Mouse (Mus musculus) embryonic facial prominence, embryonic 15.5 days (tissue): ENCODE measurements around the gene Tbr1. TPM values are rescaled to one million over a fixed set of nuclear protein-coding genes. Genes with fewer than 3 reads are reported as not detected.
A peak's percentile ranks its signal among the peaks of the same experiment; 100 is the strongest.

Experiments
- ATAC-seq: fragments of 200-750 bp; cut with Nextera tagmentation; 2 replicates; pipeline ENCODE4 v1.8.0; 2017; ENCODE audit warnings: low read depth, moderate TSS enrichment; ENCODE audit not compliant: insufficient number of reproducible peaks, low FRiP score, low TSS enrichment
- H3K27ac ChIP-seq: fragments of 300-500 bp; sonication (generic); replicated peaks from 2 replicates; pipeline ENCODE4 v1.5.1; 2015; ENCODE audit warnings: mild to moderate bottlenecking, inconsistent platforms
- H3K27me3 ChIP-seq: fragments of 300-500 bp; sonication (generic); 2 replicates; pipeline ENCODE4 v1.6.1; 2015; ENCODE audit warnings: inconsistent platforms
- H3K36me3 ChIP-seq: fragments of 300-500 bp; sonication (generic); 2 replicates; pipeline ENCODE4 v1.6.1; 2015; ENCODE audit warnings: mild to moderate bottlenecking, inconsistent platforms
- H3K4me1 ChIP-seq: fragments of 300-500 bp; sonication (generic); 2 replicates; pipeline ENCODE4 v1.6.1; 2015; ENCODE audit warnings: inconsistent platforms
- H3K4me2 ChIP-seq: fragments of 300-500 bp; sonication (generic); replicated peaks from 2 replicates; pipeline ENCODE4 v1.6.1; 2015; ENCODE audit warnings: mild to moderate bottlenecking, inconsistent platforms
- H3K4me3 ChIP-seq: fragments of 300-500 bp; sonication (generic); replicated peaks from 2 replicates; pipeline ENCODE4 v1.5.1; 2015; ENCODE audit warnings: mild to moderate bottlenecking, inconsistent platforms
- H3K9ac ChIP-seq: fragments of 300-500 bp; sonication (generic); 2 replicates; pipeline ENCODE4 v1.6.1; 2015; ENCODE audit warnings: inconsistent platforms
- H3K9me3 ChIP-seq: fragments of 300-500 bp; sonication (generic); replicated peaks from 2 replicates; pipeline ENCODE4 v1.6.1; 2016; ENCODE audit warnings: inconsistent platforms
- WGBS: fragments of 180-500 bp; shearing (Covaris S2); methylation state at CpG from one replicate; pipeline ENCODE4 v1.1.7; 2015; 5-methylcytosine and 5-hydroxymethylcytosine counted together
- polyA plus RNA-seq: library from polyadenylated mRNA; unstranded; fragments of >200 nt; fragmentation: Nextera tagmentation; extraction: Ambion mirVana; gene quantifications from 2 replicates; pipeline ENCODE4 v1.2.1, GENCODE M21; 2015

Tbr1 gene
- polyA plus RNA-seq, 1 experiment from 2014 or later: 0.52 TPM

DNA sequence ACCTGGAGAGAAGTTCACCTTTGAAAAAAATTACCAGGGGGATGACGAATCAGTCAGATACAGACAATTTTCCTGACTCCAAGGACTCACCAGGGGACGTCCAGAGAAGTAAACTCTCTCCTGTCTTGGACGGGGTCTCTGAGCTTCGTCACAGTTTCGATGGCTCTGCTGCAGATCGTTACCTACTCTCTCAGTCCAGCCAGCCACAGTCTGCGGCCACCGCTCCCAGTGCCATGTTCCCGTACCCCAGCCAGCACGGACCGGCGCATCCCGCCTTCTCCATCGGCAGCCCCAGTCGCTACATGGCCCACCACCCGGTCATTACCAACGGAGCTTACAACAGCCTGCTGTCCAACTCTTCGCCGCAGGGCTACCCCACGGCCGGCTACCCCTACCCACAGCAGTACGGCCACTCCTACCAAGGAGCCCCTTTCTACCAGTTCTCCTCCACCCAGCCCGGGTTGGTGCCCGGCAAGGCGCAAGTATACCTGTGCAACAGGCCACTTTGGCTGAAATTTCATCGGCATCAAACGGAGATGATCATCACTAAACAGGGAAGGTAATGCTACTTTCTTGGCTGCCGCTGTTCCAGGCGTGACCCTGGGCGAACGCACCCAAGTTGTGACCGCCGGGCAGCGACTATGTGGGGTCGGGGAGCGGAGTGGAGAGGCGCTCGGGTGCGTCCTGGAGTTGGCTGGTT lies 2.3 kb downstream of the Tbr1 start:
- H3K9ac ChIP-seq: no peak overlapping the region
- ATAC-seq: peak; percentile 37; the same call in 1 of the 2 replicates
- peaks cover 72% of the 10 kb centered on the region for H3K27me3 ChIP-seq
- H3K4me3 ChIP-seq: peak overlapping the region; percentile 12; the same call in 1 of the 2 replicates
- H3K27ac ChIP-seq: no peak overlapping the region
- H3K4me2 ChIP-seq: peak overlapping the region; percentile 25
- no peaks in the 10 kb centered on the region for H3K36me3 ChIP-seq
- H3K9me3 ChIP-seq: no peaks in the 10 kb centered on the region
- under 1% methylated on average over 39 of the region's 39 CpGs for WGBS
- peaks cover 35% of the 10 kb centered on the region for H3K4me1 ChIP-seq

DNA sequence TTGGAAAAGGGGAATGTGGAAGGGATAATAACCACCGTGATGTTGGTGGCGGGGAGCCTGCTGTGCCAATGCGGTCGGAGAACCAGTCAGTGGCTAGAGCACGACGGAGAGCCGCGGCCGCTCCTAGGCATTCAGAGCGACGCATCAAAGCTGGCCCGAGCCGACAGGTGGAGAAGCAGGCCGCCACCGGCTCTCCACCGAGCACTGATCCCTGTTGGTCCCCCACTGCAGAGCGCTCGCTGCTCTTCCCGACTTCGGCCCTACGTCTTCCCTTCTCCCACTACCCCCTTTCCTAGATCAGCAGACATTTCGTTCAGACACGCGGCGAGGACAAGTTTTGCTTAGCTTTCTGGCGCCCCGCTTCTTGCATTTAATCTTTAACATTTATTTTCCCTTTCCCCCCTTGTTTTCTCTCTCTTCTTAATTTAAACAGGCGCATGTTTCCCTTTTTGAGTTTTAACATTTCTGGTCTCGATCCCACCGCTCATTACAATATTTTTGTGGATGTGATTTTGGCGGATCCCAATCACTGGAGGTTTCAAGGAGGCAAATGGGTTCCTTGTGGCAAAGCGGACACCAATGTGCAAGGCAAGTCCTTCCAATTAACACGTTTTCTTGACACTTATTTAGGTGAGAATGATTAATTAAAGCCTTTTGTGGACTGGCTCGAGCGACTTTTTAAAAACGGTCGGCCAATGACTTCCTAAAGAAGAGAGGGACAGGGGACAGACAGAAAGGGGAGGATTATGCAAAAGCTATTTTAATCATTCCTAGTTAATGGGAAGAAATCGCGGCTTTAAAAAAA lies 3.0 kb downstream of the Tbr1 start:
- no peaks in the 10 kb centered on the region for H3K9me3 ChIP-seq
- peaks cover 80% of the 10 kb centered on the region for H3K27me3 ChIP-seq
- H3K9ac ChIP-seq: no peak overlapping the region
- WGBS: 2% methylated on average over 39 of the region's 39 CpGs
- peaks cover 35% of the 10 kb centered on the region for H3K4me1 ChIP-seq
- no peak for ATAC-seq
- no peak overlapping the region for H3K27ac ChIP-seq
- H3K4me2 ChIP-seq: peak overlapping the region; percentile 25
- no peaks in the 10 kb centered on the region for H3K36me3 ChIP-seq
- peak overlapping the region; percentile 12 for H3K4me3 ChIP-seq

DNA sequence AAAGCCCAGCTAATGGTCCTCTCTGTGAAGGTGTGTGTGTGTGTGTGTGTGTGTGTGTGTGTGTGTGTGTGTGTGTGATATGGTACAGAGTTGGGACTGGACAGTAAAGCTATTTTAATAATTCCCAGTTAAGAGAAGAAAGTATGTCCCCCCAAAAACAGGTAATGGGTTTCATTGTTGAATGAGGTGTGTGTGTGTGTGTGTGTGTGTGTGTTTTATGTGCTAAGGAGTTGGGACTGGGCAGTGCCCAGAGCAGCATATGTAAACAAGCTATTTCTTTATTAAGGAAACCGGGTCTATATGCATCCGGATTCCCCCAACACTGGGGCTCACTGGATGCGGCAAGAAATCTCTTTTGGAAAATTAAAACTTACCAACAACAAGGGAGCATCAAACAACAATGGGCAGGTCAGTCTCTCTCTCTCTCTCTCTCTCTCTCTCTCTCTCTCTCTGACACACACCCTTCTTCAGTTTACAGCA lies 3.7 kb downstream of the Tbr1 start:
- H3K4me1 ChIP-seq: peaks cover 36% of the 10 kb centered on the region
- H3K4me2 ChIP-seq: no peak overlapping the region
- no peak overlapping the region for H3K9ac ChIP-seq
- no peak overlapping the region for H3K4me3 ChIP-seq
- no peak for ATAC-seq
- no peaks in the 10 kb centered on the region for H3K36me3 ChIP-seq
- H3K27me3 ChIP-seq: peaks cover 86% of the 10 kb centered on the region
- H3K9me3 ChIP-seq: no peaks in the 10 kb centered on the region
- no peak overlapping the region for H3K27ac ChIP-seq
- 3% methylated on average over 3 of the region's 3 CpGs for WGBS

DNA sequence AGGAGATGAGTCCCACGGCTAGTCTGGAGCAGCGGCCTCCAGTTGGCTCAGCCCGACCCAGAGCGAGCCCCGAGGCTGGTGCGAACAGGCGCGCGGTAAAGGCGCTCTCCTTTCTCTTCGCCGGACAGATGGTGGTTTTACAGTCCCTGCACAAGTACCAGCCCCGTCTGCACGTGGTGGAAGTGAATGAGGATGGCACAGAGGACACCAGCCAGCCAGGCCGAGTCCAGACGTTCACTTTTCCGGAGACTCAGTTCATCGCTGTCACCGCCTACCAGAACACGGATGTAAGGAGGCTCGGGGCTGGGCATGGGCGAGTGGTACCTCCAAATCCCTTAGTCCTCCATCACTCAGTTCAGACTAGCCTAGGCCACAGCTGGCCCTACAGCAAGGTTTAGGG lies 4.4 kb downstream of the Tbr1 start:
- Histone ChIP-seq H3K27me3 (peaks cover 91% of the 10 kb centered on the region), H3K36me3 (no peaks in the 10 kb centered on the region), H3K4me1 (peaks cover 43% of the 10 kb centered on the region), H3K27ac (no peak overlapping the region), H3K9ac (no peak overlapping the region), H3K4me3 (peak overlapping the region; percentile 17), H3K9me3 (no peaks in the 10 kb centered on the region), H3K4me2 (peak overlapping the region; percentile 15; the same call in 1 of the 2 replicates)
- no peak for ATAC-seq
- under 1% methylated on average over 22 of the region's 22 CpGs for WGBS

DNA sequence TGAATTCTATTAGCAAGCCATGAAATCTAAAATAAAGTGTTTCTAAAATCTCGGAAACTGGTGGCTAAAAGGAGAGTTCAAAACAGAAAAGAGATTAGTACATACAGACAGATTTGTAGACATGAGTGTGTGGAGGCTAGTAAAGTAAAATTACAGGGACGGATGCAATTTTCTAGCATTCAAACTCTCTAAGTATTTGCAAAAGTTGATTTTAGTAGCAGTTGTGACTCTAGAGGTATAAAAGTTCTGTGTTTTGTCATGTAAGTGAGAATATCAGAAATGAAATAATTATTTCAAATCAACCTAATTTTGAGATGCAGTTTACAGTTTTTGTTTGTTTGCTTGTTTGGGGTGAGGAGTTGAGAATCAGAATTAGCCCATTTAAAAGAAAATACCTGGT lies 5.1 kb downstream of the Tbr1 start:
- no peak for ATAC-seq
- 16% methylated on average over 2 of the region's 2 CpGs for WGBS
- no peak overlapping the region for H3K9ac ChIP-seq
- H3K27me3 ChIP-seq: peaks cover 90% of the 10 kb centered on the region
- no peak overlapping the region for H3K4me2 ChIP-seq
- no peak overlapping the region for H3K27ac ChIP-seq
- H3K4me3 ChIP-seq: no peak overlapping the region
- H3K36me3 ChIP-seq: no peaks in the 10 kb centered on the region
- peaks cover 42% of the 10 kb centered on the region for H3K4me1 ChIP-seq
- no peaks in the 10 kb centered on the region for H3K9me3 ChIP-seq

DNA sequence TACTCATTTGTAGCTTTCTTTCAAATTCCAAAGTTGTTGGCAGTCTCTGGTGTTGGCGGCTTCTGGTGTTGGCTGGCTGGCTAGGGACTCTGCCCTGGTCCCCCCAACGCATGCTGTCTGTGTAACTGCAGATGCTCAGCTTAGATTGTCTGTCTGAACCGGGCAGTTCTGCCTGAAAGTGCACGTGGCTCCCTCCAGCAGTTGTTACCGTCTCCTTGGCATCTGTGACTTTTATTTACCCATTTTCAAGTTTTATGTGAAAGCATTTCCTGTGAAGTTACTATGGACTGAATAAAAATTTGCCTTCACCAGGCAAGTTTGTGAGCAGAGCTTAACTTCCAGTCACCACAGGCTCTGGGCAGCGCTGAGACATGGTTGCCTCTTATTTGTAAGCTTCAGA lies 6.0 kb downstream of the Tbr1 start:
- Histone ChIP-seq H3K9me3 (no peaks in the 10 kb centered on the region), H3K4me1 (peaks cover 32% of the 10 kb centered on the region), H3K36me3 (no peaks in the 10 kb centered on the region), H3K4me2 (no peak overlapping the region), H3K9ac (no peak overlapping the region), H3K4me3 (no peak overlapping the region), H3K27ac (no peak overlapping the region), H3K27me3 (peaks cover 88% of the 10 kb centered on the region)
- ATAC-seq: no peak
- WGBS: 3% methylated on average over 6 of the region's 6 CpGs

DNA sequence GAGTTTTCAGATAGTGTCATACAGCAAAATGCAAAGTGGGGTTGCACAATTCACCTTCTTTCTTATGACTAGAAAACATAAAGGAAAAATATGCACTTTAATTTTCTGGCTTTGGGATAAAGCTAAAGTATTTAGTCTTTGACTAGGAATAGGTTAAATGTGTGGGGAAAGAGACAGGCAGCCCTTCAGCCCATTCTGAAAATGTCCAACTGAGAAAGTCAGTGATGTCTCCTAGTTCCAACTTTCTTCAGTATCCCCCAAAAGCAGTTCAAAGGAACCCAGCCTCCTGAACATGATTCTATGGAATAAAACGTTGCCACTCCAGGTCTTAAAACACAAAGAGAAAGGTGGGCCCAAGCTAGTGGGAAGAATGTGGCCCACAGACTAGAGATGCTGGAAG lies 6.7 kb downstream of the Tbr1 start:
- Histone ChIP-seq H3K27me3 (peaks cover 87% of the 10 kb centered on the region), H3K9me3 (no peaks in the 10 kb centered on the region), H3K4me2 (no peak overlapping the region), H3K4me3 (no peak overlapping the region), H3K4me1 (peaks cover 26% of the 10 kb centered on the region), H3K36me3 (no peaks in the 10 kb centered on the region), H3K27ac (no peak overlapping the region), H3K9ac (no peak overlapping the region)
- ATAC-seq: no peak
- whole genome bisulfite sequencing: 4% methylated on average over 1 of the region's 1 CpGs

DNA sequence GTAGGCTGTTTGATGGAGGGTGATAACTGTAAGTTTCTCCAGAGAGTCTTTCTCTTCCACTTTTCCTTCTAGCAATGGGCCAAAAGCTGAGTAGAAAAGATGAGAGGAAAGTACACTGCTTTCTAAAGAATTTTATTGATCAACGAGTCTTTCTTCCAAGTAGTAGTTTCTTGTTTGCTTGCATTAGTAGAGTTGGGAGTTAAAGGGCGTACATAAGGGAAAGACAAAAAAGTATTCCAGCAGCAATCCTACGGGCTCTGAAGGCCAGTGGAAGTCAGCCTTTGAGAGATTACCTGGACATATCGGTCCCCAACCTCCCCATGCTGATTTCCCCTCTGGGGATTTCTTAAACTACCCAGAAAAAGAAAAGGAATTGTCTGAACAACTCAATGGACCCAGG lies 8.0 kb downstream of the Tbr1 start:
- 42% methylated on average over 4 of the region's 4 CpGs for WGBS
- Histone ChIP-seq H3K9me3 (no peaks in the 10 kb centered on the region), H3K27ac (no peak overlapping the region), H3K4me1 (peaks cover 26% of the 10 kb centered on the region), H3K27me3 (peaks cover 83% of the 10 kb centered on the region), H3K4me3 (0 out of 2 replicates have a peak overlapping the region, but pooled peaks have one; percentile 47), H3K36me3 (no peaks in the 10 kb centered on the region), H3K4me2 (no peak overlapping the region), H3K9ac (no peak overlapping the region)
- no peak for ATAC-seq

DNA sequence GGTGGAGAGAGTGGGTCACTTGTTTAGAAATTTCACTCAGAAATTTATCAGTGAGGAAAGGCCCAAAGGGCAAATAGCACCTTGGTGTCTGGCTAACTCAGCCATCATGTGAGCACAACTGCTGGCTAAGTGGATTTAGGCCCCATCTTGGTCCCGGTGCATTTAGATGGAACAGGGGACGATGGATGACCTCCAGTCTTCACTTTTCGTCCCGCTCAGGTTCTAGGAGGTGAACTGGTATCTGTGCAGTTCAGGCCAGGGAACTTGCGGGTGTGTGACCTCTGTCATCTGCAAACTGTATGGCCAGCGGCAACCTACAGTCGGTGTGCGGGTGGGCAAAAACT lies 8.4 kb downstream of the Tbr1 start:
- ATAC-seq: no peak
- Histone ChIP-seq H3K9me3 (no peaks in the 10 kb centered on the region), H3K36me3 (no peaks in the 10 kb centered on the region), H3K4me1 (peaks cover 29% of the 10 kb centered on the region), H3K27ac (no peak overlapping the region), H3K27me3 (peaks cover 83% of the 10 kb centered on the region), H3K9ac (no peak overlapping the region), H3K4me3 (peak overlapping the region; percentile 47), H3K4me2 (peak overlapping the region; percentile 95)
- WGBS: 25% methylated on average over 8 of the region's 8 CpGs

DNA sequence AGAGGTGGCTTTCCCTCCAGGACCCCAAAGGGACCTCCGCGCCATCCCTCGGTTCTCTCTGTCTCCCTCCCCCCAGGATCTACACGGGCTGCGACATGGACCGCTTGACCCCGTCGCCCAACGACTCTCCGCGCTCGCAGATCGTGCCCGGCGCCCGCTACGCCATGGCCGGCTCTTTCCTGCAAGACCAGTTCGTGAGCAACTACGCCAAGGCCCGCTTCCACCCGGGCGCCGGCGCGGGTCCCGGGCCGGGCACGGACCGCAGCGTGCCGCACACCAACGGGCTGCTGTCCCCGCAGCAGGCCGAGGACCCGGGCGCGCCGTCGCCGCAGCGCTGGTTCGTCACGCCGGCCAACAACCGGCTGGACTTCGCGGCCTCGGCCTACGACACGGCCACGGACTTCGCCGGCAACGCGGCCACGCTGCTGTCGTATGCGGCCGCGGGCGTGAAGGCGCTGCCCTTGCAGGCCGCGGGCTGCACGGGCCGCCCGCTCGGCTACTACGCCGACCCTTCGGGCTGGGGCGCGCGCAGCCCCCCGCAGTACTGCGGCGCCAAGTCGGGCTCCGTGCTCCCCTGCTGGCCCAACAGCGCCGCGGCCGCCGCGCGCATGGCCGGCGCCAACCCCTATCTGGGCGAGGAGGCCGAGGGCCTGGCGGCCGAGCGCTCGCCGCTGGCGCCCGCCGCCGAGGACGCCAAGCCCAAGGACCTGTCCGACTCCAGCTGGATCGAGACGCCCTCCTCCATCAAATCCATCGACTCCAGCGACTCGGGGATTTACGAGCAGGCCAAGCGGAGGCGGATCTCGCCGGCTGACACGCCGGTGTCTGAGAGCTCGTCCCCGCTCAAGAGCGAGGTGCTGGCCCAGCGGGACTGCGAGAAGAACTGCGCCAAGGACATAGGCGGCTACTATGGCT lies 9.0 kb downstream of the Tbr1 start:
- H3K4me3 ChIP-seq: peak overlapping the region; percentile 47
- peaks cover 84% of the 10 kb centered on the region for H3K27me3 ChIP-seq
- H3K9me3 ChIP-seq: no peaks in the 10 kb centered on the region
- no peak overlapping the region for H3K27ac ChIP-seq
- WGBS: under 1% methylated on average over 116 of the region's 121 CpGs
- H3K36me3 ChIP-seq: no peaks in the 10 kb centered on the region
- ATAC-seq: peak; percentile 76
- peak overlapping the region; percentile 95 for H3K4me2 ChIP-seq
- H3K9ac ChIP-seq: peak overlapping the region; percentile 19; the same call in 1 of the 2 replicates
- H3K4me1 ChIP-seq: peaks cover 29% of the 10 kb centered on the region

DNA sequence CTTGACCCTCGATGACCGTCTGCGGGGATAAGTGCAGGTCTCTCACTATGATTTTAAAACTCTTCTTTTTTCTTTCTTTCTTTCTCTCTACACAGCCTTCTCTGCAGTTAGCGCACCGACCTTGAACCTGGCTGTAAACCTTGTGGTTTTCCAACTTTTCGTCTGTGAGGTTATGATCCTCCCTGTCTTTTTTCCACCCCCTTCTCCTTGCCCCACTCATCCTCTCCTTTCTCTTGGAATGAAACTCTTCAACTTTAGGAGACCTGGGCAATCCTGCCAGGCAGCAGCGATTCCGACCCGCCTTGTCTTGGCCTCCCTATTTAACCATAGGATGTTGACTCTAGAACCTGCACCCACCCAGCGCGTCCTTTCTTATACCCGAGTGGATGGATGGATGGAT lies 9.8 kb downstream of the Tbr1 start:
- peaks cover 81% of the 10 kb centered on the region for H3K27me3 ChIP-seq
- no peak overlapping the region for H3K27ac ChIP-seq
- 0 out of 2 replicates have a peak overlapping the region, but pooled peaks have one; percentile 19 for H3K9ac ChIP-seq
- peak overlapping the region; percentile 47 for H3K4me3 ChIP-seq
- whole genome bisulfite sequencing: 11% methylated on average over 12 of the region's 12 CpGs
- ATAC-seq: no peak
- peak overlapping the region; percentile 95 for H3K4me2 ChIP-seq
- H3K36me3 ChIP-seq: no peaks in the 10 kb centered on the region
- H3K9me3 ChIP-seq: no peaks in the 10 kb centered on the region
- H3K4me1 ChIP-seq: peaks cover 23% of the 10 kb centered on the region
